Mouse (Mus musculus): ENCODE results near the gene Eya2. TPM values are rescaled to one million over a fixed set of nuclear protein-coding genes. Genes with fewer than 3 reads are reported as not detected.

The Eya2 gene
- polyA plus RNA-seq, 1 experiment from 2014 or later, result 36.7 TPM

DNA sequence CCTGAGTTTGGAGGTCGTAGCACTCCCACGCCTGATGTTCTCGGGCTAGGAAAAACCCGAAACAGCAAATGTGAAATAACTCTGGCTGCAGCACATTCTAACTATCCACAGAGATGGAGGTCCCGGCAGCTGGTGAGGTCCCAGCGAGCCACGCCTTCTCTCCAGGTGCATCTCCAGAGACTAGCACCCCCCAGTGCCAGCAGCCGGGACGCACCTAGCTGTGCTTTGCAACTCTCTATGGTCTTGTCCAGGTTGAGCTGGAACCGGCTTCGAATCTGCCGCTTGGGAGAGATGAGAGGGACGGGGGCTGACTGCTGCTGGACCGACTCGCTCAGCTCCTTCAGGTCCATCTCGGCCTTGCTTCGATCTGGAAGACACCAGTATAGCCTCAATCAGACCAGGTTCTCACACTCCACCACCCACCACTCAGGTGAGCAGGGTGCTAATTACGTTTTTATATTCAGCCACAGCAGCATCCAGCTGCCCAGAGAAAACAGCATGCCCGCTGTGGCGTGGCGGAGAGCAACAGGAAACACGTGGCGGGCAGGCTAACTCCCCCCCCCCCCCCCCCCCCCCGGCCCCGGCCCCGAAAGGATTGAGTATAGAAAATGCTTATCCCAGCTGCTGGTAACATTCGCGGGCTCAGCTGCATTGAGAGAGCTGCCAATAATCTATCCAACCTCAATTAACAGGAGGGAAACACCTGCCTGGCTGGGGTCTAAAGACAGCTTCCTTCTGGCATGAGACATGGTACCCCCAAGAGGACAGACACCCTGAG, 220.5 kb downstream of the Eya2 start:
- H3K36me3 ChIP-seq, result peaks cover 91% of the 10 kb centered on the region
- 78% methylated on average over 27 of the region's 28 CpGs for WGBS
- H3K4me3 ChIP-seq, result no peak overlapping the region
- no peaks in the 10 kb centered on the region for H3K27me3 ChIP-seq (replicated peaks)
- 0 out of 2 replicates have a peak, but pooled peaks have one; percentile 10 for ATAC-seq (ENCODE audit: low FRiP score, low read depth)
- H3K4me2 ChIP-seq (replicated peaks), result no peak overlapping the region
- no peaks in the 10 kb centered on the region for H3K9me3 ChIP-seq
- H3K27ac ChIP-seq, result no peak overlapping the region
- H3K4me1 ChIP-seq, result peaks cover 9% of the 10 kb centered on the region; the same call in 1 of the 2 replicates
- H3K9ac ChIP-seq, result no peak overlapping the region

- ATAC-seq (ENCODE audit: low FRiP score, low read depth), result no peak
- H3K9me3 ChIP-seq, result no peaks in the 10 kb centered on the region
- no peak overlapping the region for H3K9ac ChIP-seq
- H3K4me2 ChIP-seq (replicated peaks), result no peak overlapping the region
- 0 out of 2 replicates have a peak, but pooled peaks cover 9% of the 10 kb centered on the region for H3K4me1 ChIP-seq
- H3K27me3 ChIP-seq (replicated peaks), result no peaks in the 10 kb centered on the region
- 94% methylated on average over 10 of the region's 10 CpGs for WGBS
- no peak overlapping the region for H3K27ac ChIP-seq
- H3K36me3 ChIP-seq, result peaks cover 82% of the 10 kb centered on the region
- no peak overlapping the region for H3K4me3 ChIP-seq
These were observed 222.6 kb downstream of the Eya2 start for GRCm38 (mm10) chr2:165817437-165817836.

DNA sequence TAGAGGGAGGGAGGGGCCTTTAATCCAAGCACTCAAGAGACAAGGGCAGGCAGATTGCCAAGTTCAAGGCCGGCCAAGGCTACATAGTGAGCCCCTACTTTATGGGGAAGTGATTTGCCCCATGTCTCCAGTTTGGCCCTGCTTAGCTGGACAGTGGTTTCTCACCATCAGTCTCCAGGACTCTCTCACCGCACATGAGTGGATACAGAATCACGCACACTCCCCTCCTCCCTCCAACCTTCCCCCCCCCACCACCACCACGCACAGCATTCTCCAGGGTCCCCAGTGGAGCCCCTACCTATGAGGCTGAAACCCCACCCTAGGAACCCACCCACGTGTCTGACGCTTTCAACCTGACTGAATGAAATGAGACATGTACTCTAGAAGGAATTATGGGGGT, 223.7 kb downstream of the Eya2 start:
- ATAC-seq (ENCODE audit: low FRiP score, low read depth), result no peak
- no peak overlapping the region for H3K4me3 ChIP-seq
- no peaks in the 10 kb centered on the region for H3K9me3 ChIP-seq
- no peaks in the 10 kb centered on the region for H3K27me3 ChIP-seq (replicated peaks)
- H3K9ac ChIP-seq, result no peak overlapping the region
- H3K36me3 ChIP-seq, result peaks cover 83% of the 10 kb centered on the region
- 90% methylated on average over 6 of the region's 6 CpGs for WGBS
- H3K4me1 ChIP-seq, result 0 out of 2 replicates have a peak, but pooled peaks cover 9% of the 10 kb centered on the region
- H3K4me2 ChIP-seq (replicated peaks), result no peak overlapping the region
- H3K27ac ChIP-seq, result no peak overlapping the region

GRCm38 (mm10) chr2:165818985-165819948, 224.4 kb downstream of the Eya2 start:
- Histone ChIP-seq H3K4me2 (replicated peaks) (no peak overlapping the region), H3K27me3 (replicated peaks) (no peaks in the 10 kb centered on the region), H3K36me3 (peaks cover 81% of the 10 kb centered on the region), H3K4me3 (no peak overlapping the region), H3K9ac (no peak overlapping the region), H3K4me1 (0 out of 2 replicates have a peak, but pooled peaks cover 9% of the 10 kb centered on the region), H3K27ac (no peak overlapping the region), H3K9me3 (no peaks in the 10 kb centered on the region)
- WGBS, result 81% methylated on average over 10 of the region's 10 CpGs
- 0 out of 2 replicates have a peak, but pooled peaks have one; percentile 14 for ATAC-seq (ENCODE audit: low FRiP score, low read depth)

- Histone ChIP-seq H3K27ac (peak overlapping the region; percentile 37; the same call in 1 of the 2 replicates), H3K9ac (no peak overlapping the region), H3K36me3 (peaks cover 83% of the 10 kb centered on the region), H3K4me1 (0 out of 2 replicates have a peak, but pooled peaks cover 9% of the 10 kb centered on the region), H3K9me3 (no peaks in the 10 kb centered on the region), H3K4me2 (replicated peaks) (no peak overlapping the region), H3K27me3 (replicated peaks) (no peaks in the 10 kb centered on the region), H3K4me3 (no peak overlapping the region)
- no peak for ATAC-seq (ENCODE audit: low FRiP score, low read depth)
- 81% methylated on average over 3 of the region's 3 CpGs for WGBS
These were observed 225.2 kb downstream of the Eya2 start for GRCm38 (mm10) chr2:165820073-165820472.

DNA sequence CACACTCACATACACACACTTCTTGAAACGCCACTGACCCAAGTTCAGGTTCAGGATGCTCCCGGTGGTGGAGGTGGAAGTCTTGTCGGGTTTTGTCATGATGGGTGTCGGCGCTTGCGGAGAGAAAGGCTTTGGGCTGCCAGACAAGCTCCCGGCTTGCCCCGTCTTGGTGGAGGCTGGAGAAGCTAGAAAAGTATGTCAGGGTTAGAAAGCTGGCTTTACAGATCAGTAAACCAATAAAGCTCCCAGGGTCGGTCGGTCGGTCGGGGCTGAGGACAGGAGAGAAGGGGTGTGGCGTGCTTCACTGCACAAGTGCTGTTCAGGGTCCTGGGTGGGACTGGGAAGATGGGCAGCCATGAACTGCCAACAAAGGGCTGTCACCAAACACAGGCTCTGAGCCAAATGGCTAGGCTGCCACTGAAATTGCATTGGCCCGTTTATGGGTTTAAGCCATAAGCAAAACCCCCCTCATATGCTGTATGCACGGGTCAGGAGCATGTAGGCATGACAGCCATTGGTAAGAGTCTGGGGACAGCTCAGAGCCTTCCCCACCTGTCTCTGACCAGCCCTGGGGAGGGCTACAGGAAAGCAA, 225.8 kb downstream of the Eya2 start:
- H3K9me3 ChIP-seq, result no peaks in the 10 kb centered on the region
- H3K27ac ChIP-seq, result 0 out of 2 replicates have a peak overlapping the region, but pooled peaks have one; percentile 37
- 76% methylated on average over 15 of the region's 15 CpGs for WGBS
- H3K36me3 ChIP-seq, result peaks cover 84% of the 10 kb centered on the region
- 0 out of 2 replicates have a peak, but pooled peaks cover 9% of the 10 kb centered on the region for H3K4me1 ChIP-seq
- H3K27me3 ChIP-seq (replicated peaks), result no peaks in the 10 kb centered on the region
- no peak overlapping the region for H3K4me3 ChIP-seq
- H3K9ac ChIP-seq, result no peak overlapping the region
- H3K4me2 ChIP-seq (replicated peaks), result no peak overlapping the region
- ATAC-seq (ENCODE audit: low FRiP score, low read depth), result no peak

Other genes starting within 250 kb of the Eya2 start
- 5.4 and 6.3 TPM in 2 replicates for gene Zfp663, start 226.3 kb upstream of the Eya2 start, polyA plus RNA-seq (2016; fragmentation: Nextera tagmentation; extraction: Ambion mirVana)
- 18.1 and 18.8 TPM in 2 replicates for gene Zfp334, start 206.8 kb upstream of the Eya2 start, polyA plus RNA-seq (2016; fragmentation: Nextera tagmentation; extraction: Ambion mirVana)
- gene Ocstamp, start 194.6 kb upstream of the Eya2 start, polyA plus RNA-seq (2016; fragmentation: Nextera tagmentation; extraction: Ambion mirVana), result 0.10 TPM in 1 of 2 replicates, not detected in the other
- gene Slc13a3, start 121.8 kb upstream of the Eya2 start, polyA plus RNA-seq (2016; fragmentation: Nextera tagmentation; extraction: Ambion mirVana), result 0.27 and 0.55 TPM in 2 replicates
- gene Trp53rka, start 101.7 kb upstream of the Eya2 start, polyA plus RNA-seq (2016; fragmentation: Nextera tagmentation; extraction: Ambion mirVana), result 47.5 and 48.4 TPM in 2 replicates
- gene Slc2a10, start 91.2 kb upstream of the Eya2 start, polyA plus RNA-seq (2016; fragmentation: Nextera tagmentation; extraction: Ambion mirVana), result 4.7 and 5.3 TPM in 2 replicates